Mouse (Mus musculus) erythroblast, embryonic 14.5 days (primary cell): Measurements from ENCODE around the gene Rbfox3.

Experiments used
- GATA1 ChIP-seq: IDR thresholded peaks from 2 replicates; pipeline ENCODE4 v1.6.1; 2012; ENCODE audit warnings: low read length, inconsistent platforms, mixed read lengths
- TAL1 ChIP-seq: IDR thresholded peaks from 3 replicates; pipeline ENCODE4 v1.6.1; 2012; ENCODE audit warnings: low read length, inconsistent platforms, mixed read lengths

DNA sequence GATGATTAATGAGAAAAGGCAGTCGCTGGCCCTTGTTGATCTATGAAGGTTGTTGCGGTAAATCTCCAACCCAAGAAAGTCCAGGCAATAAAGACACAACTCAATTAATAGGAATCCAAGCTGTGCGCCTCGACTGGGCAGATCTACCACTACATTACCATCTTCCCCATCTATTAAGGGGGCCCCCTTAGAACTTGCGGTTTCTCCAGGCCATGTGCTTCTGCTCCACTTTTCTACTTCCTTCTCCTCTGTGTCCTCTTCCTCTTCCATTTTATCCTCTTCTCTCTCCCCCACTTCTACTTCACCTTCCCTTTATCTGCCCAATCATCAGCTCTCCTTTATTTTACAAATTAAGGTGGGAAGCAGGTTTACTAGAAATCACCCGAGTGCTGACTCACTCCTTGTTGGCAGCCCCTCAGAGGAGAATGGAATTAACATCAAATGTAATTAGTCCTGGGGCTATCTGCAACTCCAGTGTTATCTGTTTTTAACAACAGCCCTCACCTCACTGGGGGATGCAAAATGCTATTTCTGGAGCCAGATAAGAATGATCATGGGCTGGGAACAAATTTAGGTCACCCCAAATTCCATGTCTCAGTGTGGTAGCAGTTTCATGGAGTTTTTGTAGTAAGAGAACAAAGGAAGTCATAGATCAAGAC, 437.4 kb downstream of the Rbfox3 start:
- TF ChIP-seq GATA1 (no peak), TAL1 (no peak)
